Mouse (Mus musculus) right cerebral cortex, adult 2 months (tissue): ENCODE results near the gene Rfx2.

Experiments
- DNase-seq, 2 experiments: peaks; one replicate each; pipeline ENCODE4 v3.0.0; 2021 to 2022; ENCODE audit warnings: low spot score in 2 of 2

Gene Rfx2

DNA sequence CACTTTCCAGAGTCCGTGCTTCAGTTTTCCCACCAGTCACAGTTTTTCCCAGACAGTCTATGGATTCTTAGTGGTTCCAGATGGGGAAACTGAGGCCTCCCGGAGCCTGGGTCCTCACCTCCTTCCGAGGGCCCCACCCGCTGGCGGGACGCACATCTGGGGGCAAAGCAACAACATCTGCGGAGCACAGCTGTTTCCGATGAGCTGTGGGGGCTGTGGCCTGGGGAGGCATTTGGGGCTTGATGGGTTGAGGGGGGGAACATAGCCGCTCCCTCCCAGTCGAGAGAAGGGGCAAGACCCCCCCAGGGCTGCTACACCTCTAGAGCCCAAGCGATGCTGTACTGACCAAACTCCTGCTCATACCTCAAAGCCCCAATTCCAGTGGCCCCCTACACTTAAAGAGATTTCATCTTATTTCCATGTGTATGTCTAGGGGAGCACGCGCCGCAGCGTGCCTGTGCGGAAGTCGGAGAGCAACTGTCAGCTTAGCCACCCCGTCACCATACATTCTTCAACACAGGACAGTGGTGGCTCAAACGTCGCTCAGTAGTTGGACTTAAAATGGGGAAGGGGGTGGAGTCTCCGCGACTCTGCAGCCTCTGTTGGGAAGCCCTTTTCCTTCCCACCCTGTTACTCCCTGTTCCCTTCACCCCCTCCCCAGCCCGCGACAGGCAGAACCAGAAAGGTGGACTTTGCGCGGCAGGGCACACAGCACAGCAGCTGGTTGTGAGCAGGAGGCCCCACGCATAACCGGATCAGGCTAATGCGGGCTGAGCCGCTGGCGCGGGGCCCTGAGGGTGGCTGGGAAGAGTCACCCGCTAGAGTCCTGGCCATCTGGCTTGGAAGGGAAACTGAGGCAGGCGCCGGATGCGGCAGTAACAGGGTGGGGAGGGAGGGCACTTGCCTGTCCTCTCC is 76.3 kb downstream of the Rfx2 start:
- DNase-seq, result no peak

DNA sequence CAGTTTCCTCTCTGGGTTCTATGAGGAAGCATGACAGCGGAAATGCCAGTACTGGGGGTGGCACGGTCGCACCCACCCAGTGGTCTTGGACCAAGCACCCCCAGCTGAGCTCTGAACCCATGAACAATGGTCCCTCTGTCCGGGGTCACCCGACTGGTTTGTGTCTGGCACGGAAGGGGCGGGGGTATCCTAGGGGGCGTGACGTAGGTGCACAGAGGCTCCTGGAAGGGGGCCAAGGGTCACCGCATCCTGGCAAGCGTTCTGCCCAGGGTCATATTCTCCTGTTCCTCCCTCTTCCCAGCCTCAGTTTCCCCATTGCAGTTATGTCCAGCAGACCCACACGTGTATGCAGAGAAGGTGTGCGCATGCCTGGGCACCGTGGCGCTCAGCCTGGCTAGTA is 77.4 kb downstream of the Rfx2 start:
- no peak for DNase-seq

DNA sequence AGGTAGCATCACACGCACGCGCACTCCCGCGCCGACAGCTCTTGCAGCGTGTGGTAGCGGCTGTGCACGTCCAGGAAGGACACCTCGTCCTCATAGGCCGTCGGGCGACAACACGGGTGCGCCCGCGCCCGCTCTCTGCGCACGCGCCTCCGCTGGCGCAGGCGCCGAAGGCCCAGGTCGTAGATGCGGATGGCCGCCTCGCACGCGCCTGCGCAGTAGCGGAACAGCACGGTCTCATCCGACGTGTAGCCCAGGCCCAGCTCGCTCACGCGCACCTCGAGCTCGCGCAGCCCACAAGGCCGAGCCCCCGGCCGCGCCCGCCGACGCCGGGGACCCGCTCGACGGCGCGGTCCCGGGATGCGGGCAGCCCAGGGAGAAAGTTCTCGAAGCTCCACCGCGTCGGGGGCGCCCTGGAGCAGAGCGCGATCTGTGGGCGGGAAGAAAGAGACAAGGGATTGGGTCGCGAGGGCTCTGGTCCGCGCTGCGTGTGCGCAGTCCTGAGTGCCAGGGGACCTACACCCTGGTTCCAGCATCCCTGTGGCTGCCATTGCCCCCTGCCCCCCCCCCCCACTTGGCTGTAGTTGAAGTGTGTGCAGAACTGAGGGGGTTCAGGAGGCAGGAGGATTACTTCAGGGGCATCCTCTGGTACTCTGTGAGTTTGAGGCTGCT is 79.3 kb downstream of the Rfx2 start:
- peak in 1 of 2 experiments; percentile 10 for DNase-seq

DNA sequence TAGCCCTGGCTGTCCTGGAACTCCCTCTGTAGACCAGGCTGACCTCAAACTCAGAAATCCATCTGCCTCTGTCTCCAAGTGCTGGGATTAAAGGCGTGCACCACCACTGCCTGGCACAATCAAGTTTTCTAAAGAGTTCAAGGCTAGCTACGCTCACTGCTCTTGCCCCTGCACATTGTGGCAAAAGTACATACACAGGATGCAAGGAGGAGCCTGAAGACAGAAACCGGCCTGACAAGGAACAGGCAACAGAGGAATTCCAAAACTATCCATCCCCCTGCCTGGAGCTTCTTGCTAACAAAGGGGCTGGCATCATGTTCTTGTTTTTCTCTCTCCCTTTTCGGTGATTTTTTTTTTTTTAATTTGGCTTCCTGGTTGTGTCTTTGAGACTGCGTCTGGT is 86.6 kb downstream of the Rfx2 start:
- DNase-seq, result no peak

DNA sequence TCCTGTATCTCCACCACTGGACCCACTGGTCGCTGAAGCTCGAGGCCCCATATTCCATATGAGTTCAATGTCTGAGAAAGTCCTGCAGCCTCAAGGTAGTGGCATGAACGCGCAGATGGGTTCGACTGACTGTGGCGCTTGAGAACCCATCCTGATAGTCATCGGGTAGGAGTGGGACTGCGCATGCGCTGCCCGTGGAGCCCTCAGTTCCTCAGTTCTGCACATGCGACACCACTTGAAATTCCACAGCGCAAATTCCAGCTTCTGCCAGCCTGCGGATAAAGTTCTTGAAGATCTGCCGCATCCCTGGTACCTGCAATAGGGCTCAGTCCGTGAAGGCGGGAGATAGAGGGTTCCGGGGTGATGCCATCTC is 90.0 kb downstream of the Rfx2 start:
- DNase-seq, result no peak

DNA sequence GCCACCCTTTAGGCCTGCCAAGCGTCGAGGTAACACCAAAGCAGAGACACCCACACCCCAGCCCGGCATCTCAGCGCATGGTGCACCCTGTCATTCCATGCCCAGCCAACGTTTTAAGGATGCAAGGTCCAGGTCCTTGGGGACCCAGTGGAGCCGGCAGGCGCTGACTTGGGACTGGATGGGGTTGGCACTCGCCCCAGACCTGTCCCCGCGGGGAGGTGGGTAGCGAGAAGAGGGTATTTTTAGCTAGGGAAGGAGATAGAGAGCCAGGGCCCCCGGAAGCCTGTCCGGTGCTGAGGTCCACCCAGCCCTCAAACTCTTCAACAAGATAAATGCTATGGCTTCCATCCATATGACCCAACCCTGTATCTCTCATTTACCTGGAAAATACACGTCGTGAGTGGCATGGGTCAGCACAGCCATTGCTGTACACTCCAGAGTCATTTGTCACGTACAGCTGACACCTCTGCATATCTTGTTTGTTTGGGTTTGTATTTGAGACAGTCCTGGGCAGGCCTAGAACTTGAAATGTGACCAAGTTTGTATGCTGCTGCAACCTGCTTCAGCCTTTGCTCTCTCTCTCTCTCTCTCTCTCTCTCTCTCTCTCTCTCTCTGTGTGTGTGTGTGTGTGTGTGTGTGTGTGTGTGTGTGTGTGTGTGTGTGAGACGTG is 90.6 kb downstream of the Rfx2 start:
- DNase-seq, result no peak

DNA sequence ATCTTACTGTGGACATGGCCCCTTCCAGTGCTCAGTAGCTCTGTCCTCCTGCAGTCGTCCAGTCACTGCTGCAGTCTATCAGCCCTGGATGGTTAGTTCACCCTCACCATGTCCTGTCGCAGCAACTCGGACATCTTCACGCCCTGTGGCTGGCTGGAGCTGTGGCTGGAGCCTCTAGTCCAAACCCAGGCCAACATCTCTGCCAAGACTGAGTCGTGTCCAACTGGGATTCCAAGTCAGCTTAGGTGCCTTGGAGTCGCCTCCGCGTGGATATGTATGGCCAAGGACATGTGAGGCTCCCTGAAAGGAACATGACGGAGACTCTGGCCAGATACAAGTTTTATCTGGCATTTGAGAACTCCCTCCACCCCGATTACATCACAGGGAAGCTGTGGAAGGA is 92.6 kb downstream of the Rfx2 start:
- DNase-seq, result no peak

DNA sequence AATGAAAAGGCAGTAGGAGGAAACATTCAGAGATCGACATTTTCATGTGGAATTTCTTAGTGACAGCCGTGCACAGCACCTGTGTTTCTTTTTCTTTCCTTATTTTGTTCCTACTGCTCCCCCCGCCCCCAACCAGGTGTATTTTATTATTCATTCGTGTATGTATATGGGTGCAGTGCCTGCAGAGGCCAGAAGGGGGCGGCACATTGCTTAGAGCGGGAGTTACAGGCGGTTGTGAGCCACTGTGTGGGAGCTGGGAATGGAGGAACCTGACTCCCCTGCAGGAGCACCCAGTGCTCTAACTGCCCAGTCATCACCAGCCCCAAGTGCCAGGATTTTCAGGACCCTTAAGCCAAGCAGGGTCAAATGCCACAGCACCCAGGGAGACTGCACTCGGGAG is 94.3 kb downstream of the Rfx2 start:
- no peak for DNase-seq

DNA sequence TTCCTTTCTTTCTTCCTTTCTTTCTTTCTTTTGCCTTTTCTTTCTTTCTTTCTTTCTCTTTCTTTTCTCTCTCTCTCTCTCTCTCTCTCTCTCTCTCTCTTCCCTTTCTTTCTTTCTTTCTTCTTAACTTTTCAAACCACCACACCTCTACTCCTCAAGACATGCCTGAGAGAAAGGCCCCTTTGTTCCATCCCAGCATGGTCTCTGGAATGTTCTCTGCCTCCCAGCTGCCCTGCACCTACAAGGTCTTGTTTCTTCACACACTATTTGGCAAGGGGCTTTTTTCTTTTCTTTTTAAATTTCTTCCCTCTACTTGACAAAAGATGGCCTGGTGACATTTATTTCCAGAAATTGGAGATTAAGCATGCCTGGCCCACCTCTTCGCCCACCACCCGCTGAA is 101.2 kb downstream of the Rfx2 start:
- no peak for DNase-seq

DNA sequence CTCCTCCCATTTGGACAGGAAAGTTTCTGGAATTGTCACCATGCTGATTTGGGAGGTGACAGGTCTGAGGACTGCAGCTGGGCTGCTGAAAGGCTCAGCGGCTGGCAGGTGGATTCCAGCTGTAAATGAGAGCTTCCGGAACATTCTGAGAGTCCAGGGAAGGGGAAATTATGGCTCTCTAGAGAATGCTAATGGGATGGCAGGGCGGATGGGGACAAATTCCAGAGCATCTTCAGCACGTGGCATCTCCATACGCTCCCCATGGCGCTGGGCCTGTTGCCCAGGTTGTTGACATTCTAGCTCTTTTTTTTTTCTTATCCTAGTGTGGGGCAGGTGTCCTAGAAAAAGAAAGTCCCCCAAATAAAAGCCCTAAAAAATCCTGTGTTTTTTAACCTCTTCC is 101.7 kb downstream of the Rfx2 start:
- no peak for DNase-seq

DNA sequence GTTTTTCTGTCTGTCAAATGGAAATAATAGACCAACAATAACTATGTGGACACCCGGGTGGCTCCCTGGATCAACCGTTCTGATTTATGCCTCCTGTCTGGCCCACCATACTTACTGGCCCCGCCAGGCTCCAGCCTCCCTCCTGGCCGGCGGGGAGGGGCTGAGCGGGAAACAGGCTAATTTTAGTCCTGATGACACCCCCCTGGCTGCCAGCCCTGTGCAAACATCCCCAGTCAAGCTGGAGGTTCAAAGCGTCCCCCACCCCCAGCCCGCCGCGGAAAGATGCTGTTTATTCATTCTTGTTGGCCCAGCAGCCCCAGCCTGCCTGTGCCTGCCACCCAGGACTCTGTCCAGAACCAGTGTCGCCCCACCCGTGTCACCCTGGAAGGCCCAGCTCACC is 102.7 kb downstream of the Rfx2 start:
- DNase-seq, result no peak

DNA sequence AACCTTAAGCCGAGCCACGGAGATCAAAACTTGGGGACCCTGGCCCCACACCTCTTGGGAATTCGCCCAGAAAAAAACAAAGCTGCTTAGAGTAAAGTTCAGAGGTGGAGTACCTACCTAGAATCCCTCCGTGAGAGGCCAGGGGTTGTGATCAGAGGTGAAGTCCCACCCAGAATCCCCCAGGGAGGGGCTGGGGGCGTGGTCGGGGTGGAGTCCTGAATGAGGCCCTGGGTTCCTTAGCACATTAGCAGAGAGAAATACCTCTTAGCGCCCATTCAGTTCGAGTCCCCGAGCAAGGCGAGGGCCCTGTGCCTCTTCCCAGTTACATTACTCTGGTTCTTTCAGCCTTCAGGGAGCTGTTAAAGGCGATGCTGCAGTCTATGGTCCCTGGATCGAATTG is 103.2 kb downstream of the Rfx2 start:
- DNase-seq, result no peak

DNA sequence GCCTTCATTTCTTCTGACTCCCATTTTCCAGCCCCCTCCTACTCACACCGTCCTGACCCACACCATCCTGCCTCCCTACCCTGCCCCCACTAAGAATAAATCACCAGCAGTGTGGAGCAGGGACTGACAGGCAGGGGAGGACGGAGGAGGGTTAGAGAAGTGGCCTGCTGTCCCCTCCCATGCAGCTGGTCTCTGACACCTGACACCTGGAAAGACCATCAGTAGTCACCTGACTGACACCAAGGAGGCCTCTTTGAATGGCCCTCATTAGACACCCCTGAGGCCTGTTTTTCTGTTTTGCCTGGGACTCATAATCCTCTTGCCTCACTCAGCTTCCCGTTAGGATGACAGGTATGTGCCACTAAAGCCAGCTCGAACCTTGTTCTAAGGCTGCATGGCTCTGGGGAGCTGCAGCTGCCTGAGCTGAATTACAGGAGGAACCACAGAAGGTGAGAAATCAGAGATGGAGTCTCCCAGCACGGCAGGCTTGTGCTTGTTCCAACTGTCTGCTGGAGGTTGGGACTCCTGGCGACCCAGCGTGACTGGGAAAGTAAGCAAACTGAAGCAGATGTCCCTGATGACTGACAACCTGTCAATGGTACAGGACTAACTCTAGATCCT is 103.7 kb downstream of the Rfx2 start:
- no peak for DNase-seq
